Mouse (Mus musculus) midbrain, postnatal 0 days (tissue): Measurements from ENCODE around the gene Maco1. TPM values are rescaled to one million over a fixed set of nuclear protein-coding genes. Genes with fewer than 3 reads are reported as not detected.

Experiments used
- ATAC-seq: fragments of 200-750 bp; cut with Nextera tagmentation; 2 replicates; pipeline ENCODE4 v1.8.0; 2017; ENCODE audit warnings: moderate number of reproducible peaks, mild to moderate bottlenecking, moderate TSS enrichment, moderate library complexity; ENCODE audit not compliant: low FRiP score
- DNase-seq: peaks from one replicate; pipeline ENCODE4 v3.0.0-alpha.2; 2015; ENCODE audit warnings: low spot score
- H3K27ac ChIP-seq: fragments of 300-500 bp; sonication (generic); 2 replicates; pipeline ENCODE4 v1.5.1; 2014; ENCODE audit warnings: low read depth, mild to moderate bottlenecking, low read length, mixed read lengths
- H3K27me3 ChIP-seq: fragments of 300-500 bp; sonication (generic); 2 replicates; pipeline ENCODE4 v1.6.1; 2014; ENCODE audit warnings: low read length, control low read depth, mixed read lengths; ENCODE audit not compliant: insufficient read depth
- H3K36me3 ChIP-seq: fragments of 300-500 bp; sonication (generic); 2 replicates; pipeline ENCODE4 v1.6.1; 2014; ENCODE audit warnings: low read length, control low read depth, mixed read lengths; ENCODE audit not compliant: insufficient read depth
- H3K4me1 ChIP-seq: fragments of 300-500 bp; sonication (generic); 2 replicates; pipeline ENCODE4 v1.6.1; 2014; ENCODE audit warnings: mild to moderate bottlenecking, control low read depth, antibody characterized with exemption, low read length, mixed read lengths; ENCODE audit not compliant: insufficient read depth
- H3K4me2 ChIP-seq: fragments of 300-500 bp; sonication (generic); 2 replicates; pipeline ENCODE4 v1.6.1; 2014; ENCODE audit warnings: low read depth, mild to moderate bottlenecking, low read length, mixed read lengths; ENCODE audit not compliant: poor library complexity, severe bottlenecking
- H3K4me3 ChIP-seq: fragments of 300-500 bp; sonication (generic); 2 replicates; pipeline ENCODE4 v1.5.1; 2014; ENCODE audit warnings: low read depth, mild to moderate bottlenecking, low read length, moderate library complexity
- H3K9ac ChIP-seq: fragments of 300-500 bp; sonication (generic); replicated peaks from 2 replicates; pipeline ENCODE4 v1.6.1; 2014; ENCODE audit warnings: mild to moderate bottlenecking, low read length, moderate library complexity, mixed read lengths; ENCODE audit not compliant: poor library complexity, severe bottlenecking
- H3K9me3 ChIP-seq: fragments of 300-500 bp; sonication (generic); 2 replicates; pipeline ENCODE4 v1.6.1; 2016; ENCODE audit warnings: low read length, control low read depth
- CTCF ChIP-seq: IDR thresholded peaks from 2 replicates; pipeline ENCODE4 v1.5.1; 2016; ENCODE audit warnings: antibody characterized with exemption, mild to moderate bottlenecking
- WGBS: fragments of 180-500 bp; shearing (Covaris S2); extraction: QIAGEN DNeasy Blood & Tissue Kit; methylation state at CpG from one replicate; pipeline ENCODE4 v1.1.7; 2014; 5-methylcytosine and 5-hydroxymethylcytosine counted together
- polyA plus RNA-seq: library from polyadenylated mRNA; unstranded; fragments of >200 nt; fragmentation: Nextera tagmentation; extraction: Ambion mirVana; gene quantifications from 2 replicates; pipeline ENCODE4 v1.2.1, GENCODE M21; 2015
- total RNA-seq: library from RNA; depleted of rRNA; stranded (reverse); fragments of >200 nt; gene quantifications from 2 replicates; pipeline ENCODE4 v1.2.3, GENCODE M21; 2014

Maco1 gene
- total and polyA plus RNA-seq, 2 experiments from 2014 or later = 62.8 to 79.1 TPM

GRCm38 (mm10) chr4:134802765-134803164 lies 50.4 kb downstream of the Maco1 start:
- no peaks in the 10 kb centered on the region for H3K27me3 ChIP-seq
- H3K4me2 ChIP-seq = no peak overlapping the region
- no peak overlapping the region for H3K9ac ChIP-seq
- no peaks in the 10 kb centered on the region for H3K9me3 ChIP-seq
- no peaks in the 10 kb centered on the region for H3K4me1 ChIP-seq
- H3K27ac ChIP-seq = no peak overlapping the region
- DNase-seq (no peak), ATAC-seq (no peak)
- no peak overlapping the region for H3K4me3 ChIP-seq
- no peak for TF ChIP-seq CTCF
- WGBS = 88% methylated on average over 3 of the region's 3 CpGs
- H3K36me3 ChIP-seq = peaks cover 57% of the 10 kb centered on the region

- H3K27me3 ChIP-seq = no peaks in the 10 kb centered on the region
- ATAC-seq (no peak), DNase-seq (no peak)
- no peak for TF ChIP-seq CTCF
- H3K4me2 ChIP-seq = no peak overlapping the region
- no peak overlapping the region for H3K9ac ChIP-seq
- no peak overlapping the region for H3K27ac ChIP-seq
- 86% methylated on average over 10 of the region's 10 CpGs for WGBS
- peaks cover 57% of the 10 kb centered on the region for H3K36me3 ChIP-seq
- no peak overlapping the region for H3K4me3 ChIP-seq
- H3K4me1 ChIP-seq = no peaks in the 10 kb centered on the region
- H3K9me3 ChIP-seq = no peaks in the 10 kb centered on the region
Observed at GRCm38 (mm10) chr4:134802155-134802554, 51.0 kb downstream of the Maco1 start.

DNA sequence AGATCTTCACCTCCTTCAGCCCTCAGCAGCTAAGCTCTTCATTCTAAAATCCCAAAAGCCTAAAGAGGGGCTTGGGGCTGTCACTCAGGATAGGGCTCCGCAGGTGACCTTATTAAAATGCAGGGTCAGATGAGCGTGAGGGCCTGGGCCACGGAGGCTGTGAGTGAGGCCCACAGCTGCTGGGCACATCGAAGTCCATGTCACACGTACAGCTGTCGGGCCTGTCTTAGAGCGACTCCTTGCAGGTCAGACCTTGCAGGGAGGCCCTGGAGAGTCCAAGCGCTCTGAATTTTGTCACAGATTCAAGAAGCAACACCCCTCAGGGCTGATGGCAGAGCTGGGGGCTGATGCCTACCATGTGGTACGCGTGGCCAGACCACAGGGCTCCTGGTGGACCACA lies 52.5 kb downstream of the Maco1 start:
- H3K36me3 ChIP-seq = peaks cover 45% of the 10 kb centered on the region
- H3K9me3 ChIP-seq = no peaks in the 10 kb centered on the region
- DNase-seq = no peak
- H3K9ac ChIP-seq = no peak overlapping the region
- no peak overlapping the region for H3K27ac ChIP-seq
- H3K4me2 ChIP-seq = no peak overlapping the region
- 58% methylated on average over 10 of the region's 10 CpGs for WGBS
- no peak for TF ChIP-seq CTCF
- H3K4me1 ChIP-seq = no peaks in the 10 kb centered on the region
- H3K27me3 ChIP-seq = no peaks in the 10 kb centered on the region
- H3K4me3 ChIP-seq = no peak overlapping the region
- peak; percentile 28; the same call in 1 of the 2 replicates for ATAC-seq

DNA sequence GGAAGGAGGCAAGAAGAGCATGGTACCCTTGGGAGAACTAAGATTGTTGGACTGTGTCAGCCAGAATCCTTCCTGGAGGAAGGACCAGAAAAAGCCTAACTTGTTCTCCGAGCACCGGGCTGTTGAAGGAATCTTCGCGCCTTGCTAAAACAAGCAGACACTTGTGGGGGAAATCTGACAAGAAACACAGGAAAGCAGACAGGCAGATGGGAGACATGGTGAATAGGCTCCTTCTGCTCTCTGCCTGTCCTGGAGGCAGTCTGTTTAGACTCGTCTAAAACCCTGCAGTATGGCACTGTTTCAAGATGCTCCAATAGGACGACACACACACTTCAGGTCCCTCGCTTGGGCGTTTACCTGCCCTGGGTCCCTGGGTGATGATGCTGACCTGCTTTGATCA lies 53.0 kb downstream of the Maco1 start:
- Histone ChIP-seq H3K4me3 (no peak overlapping the region), H3K9ac (no peak overlapping the region), H3K9me3 (no peaks in the 10 kb centered on the region), H3K27me3 (no peaks in the 10 kb centered on the region), H3K36me3 (peaks cover 39% of the 10 kb centered on the region), H3K27ac (no peak overlapping the region), H3K4me2 (no peak overlapping the region), H3K4me1 (no peaks in the 10 kb centered on the region)
- 79% methylated on average over 8 of the region's 8 CpGs for WGBS
- DNase-seq (no peak), ATAC-seq (no peak)
- TF ChIP-seq CTCF = no peak

DNA sequence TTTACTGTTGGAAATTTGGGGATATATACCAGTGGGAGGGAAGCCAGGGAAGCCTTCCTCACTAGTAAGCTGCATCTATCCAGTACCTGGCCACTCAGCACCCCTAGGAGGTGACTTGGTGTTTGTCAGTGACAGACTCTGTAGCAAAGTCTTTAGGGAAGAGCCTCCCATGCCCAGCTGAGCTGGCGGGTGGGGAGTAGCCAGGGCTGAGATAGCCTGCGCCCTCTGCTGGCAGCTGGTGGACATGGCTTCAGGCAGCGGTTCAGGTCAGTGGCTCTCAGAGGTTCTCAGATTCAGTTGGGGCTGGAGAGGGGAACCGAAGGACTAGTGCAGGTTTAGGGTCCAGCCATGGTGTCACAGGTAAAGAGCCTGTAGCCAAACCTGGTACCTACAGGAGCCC lies 53.9 kb downstream of the Maco1 start:
- Histone ChIP-seq H3K4me2 (no peak overlapping the region), H3K9me3 (no peaks in the 10 kb centered on the region), H3K4me1 (no peaks in the 10 kb centered on the region), H3K4me3 (no peak overlapping the region), H3K27ac (no peak overlapping the region), H3K9ac (no peak overlapping the region), H3K27me3 (no peaks in the 10 kb centered on the region), H3K36me3 (peaks cover 32% of the 10 kb centered on the region)
- peak; percentile 80 for DNase-seq
- no peak for ATAC-seq
- peak; percentile 94 for TF ChIP-seq CTCF
- WGBS = 9% methylated on average over 4 of the region's 4 CpGs

GRCm38 (mm10) chr4:134798861-134799260 lies 54.3 kb downstream of the Maco1 start:
- Histone ChIP-seq H3K4me2 (no peak overlapping the region), H3K36me3 (peaks cover 28% of the 10 kb centered on the region), H3K27me3 (no peaks in the 10 kb centered on the region), H3K9ac (no peak overlapping the region), H3K27ac (no peak overlapping the region), H3K4me3 (no peak overlapping the region), H3K9me3 (no peaks in the 10 kb centered on the region), H3K4me1 (no peaks in the 10 kb centered on the region)
- no peak for TF ChIP-seq CTCF
- no peak for DNase-seq
- no peak for ATAC-seq
- 54% methylated on average over 3 of the region's 3 CpGs for WGBS
